Mouse (Mus musculus) layer of hippocampus, adult 9-10 months (tissue): ENCODE measurements at regions not wholly inside any gene's neighbourhood (a gene's known extent, or its start where the extent isn't known, plus 50 kb on each side); places are given as distances from the start of the nearest gene placed in this dataset.
A peak's percentile ranks its signal among the peaks of the same experiment; 100 is the strongest.

Experiments used
- DNase-seq: peaks from one replicate; pipeline ENCODE4 v3.0.0; 2022; ENCODE audit warnings: low spot score

GRCm38 (mm10) chr2:47750997-47751623, 1062.8 kb upstream of the Acvr2a start:
- DNase-seq = peak; percentile 36

- DNase-seq = peak; percentile 18
These were observed 1058.2 kb upstream of the Acvr2a start for GRCm38 (mm10) chr2:47755716-47756115.

GRCm38 (mm10) chr2:47756248-47756647, 1057.7 kb upstream of the Acvr2a start:
- no peak for DNase-seq

GRCm38 (mm10) chr2:47775766-47776165, 1038.1 kb upstream of the Acvr2a start:
- DNase-seq = peak; percentile 33

GRCm38 (mm10) chr2:47776965-47777364, 1036.9 kb upstream of the Acvr2a start:
- no peak for DNase-seq

- peak; percentile 31 for DNase-seq
These were observed 1028.1 kb upstream of the Acvr2a start for GRCm38 (mm10) chr2:47785848-47786247.

GRCm38 (mm10) chr2:47822746-47823271, 991.1 kb upstream of the Acvr2a start:
- DNase-seq = peak; percentile 25

GRCm38 (mm10) chr2:47832493-47832892, 981.4 kb upstream of the Acvr2a start:
- no peak for DNase-seq

GRCm38 (mm10) chr2:47833517-47833916, 980.4 kb upstream of the Acvr2a start:
- no peak for DNase-seq

- DNase-seq = no peak
These were observed 979.7 kb upstream of the Acvr2a start for GRCm38 (mm10) chr2:47834055-47834799.

GRCm38 (mm10) chr2:47857229-47857628, 956.7 kb upstream of the Acvr2a start:
- no peak for DNase-seq

GRCm38 (mm10) chr2:47862446-47862845, 951.5 kb upstream of the Acvr2a start:
- no peak for DNase-seq

GRCm38 (mm10) chr2:47878002-47878401, 935.9 kb upstream of the Acvr2a start:
- no peak for DNase-seq

- DNase-seq = no peak
These were observed 934.8 kb upstream of the Acvr2a start for GRCm38 (mm10) chr2:47879071-47879470.

- DNase-seq = no peak
These were observed 934.1 kb upstream of the Acvr2a start for GRCm38 (mm10) chr2:47879796-47880195.

GRCm38 (mm10) chr2:47888166-47888565, 925.7 kb upstream of the Acvr2a start:
- no peak for DNase-seq

GRCm38 (mm10) chr2:47891366-47891765, 922.5 kb upstream of the Acvr2a start:
- DNase-seq = no peak

GRCm38 (mm10) chr2:47892879-47893278, 921.0 kb upstream of the Acvr2a start:
- no peak for DNase-seq

GRCm38 (mm10) chr2:47894806-47895205, 919.1 kb upstream of the Acvr2a start:
- peak; percentile 13 for DNase-seq

GRCm38 (mm10) chr2:47914270-47914669, 899.6 kb upstream of the Acvr2a start:
- DNase-seq = no peak

- no peak for DNase-seq
These were observed 898.9 kb upstream of the Acvr2a start for GRCm38 (mm10) chr2:47914986-47915485.

GRCm38 (mm10) chr2:47922965-47923364, 890.9 kb upstream of the Acvr2a start:
- DNase-seq = no peak

- no peak for DNase-seq
These were observed 887.3 kb upstream of the Acvr2a start for GRCm38 (mm10) chr2:47926620-47927019.
